Mouse (Mus musculus) liver, embryonic 11.5 days (tissue): ENCODE results near the gene Gnl1. TPM values are rescaled to one million over a fixed set of nuclear protein-coding genes. Genes with fewer than 3 reads are reported as not detected.
"Not testable (repeated sequence)": the region's sequence is repeated elsewhere in the genome, so short reads cannot be mapped to it uniquely, and the experiment has no call there.

ENCODE experiments used
- ATAC-seq: fragments of 200-750 bp; cut with Nextera tagmentation; replicated peaks from 2 replicates; pipeline ENCODE4 v1.8.0; 2017; ENCODE audit warnings: moderate number of reproducible peaks, mild to moderate bottlenecking, moderate TSS enrichment, moderate library complexity; ENCODE audit not compliant: low FRiP score
- DNase-seq: peaks from one replicate; pipeline ENCODE4 v3.0.0-alpha.2; 2017; ENCODE audit warnings: low spot score
- H3K27ac ChIP-seq: fragments of 300-500 bp; sonication (generic); 2 replicates; pipeline ENCODE4 v1.5.1; 2014; ENCODE audit warnings: mild to moderate bottlenecking, low read depth, low read length, control low read depth
- H3K27me3 ChIP-seq: fragments of 300-500 bp; sonication (generic); replicated peaks from 2 replicates; pipeline ENCODE4 v1.6.1; 2014; ENCODE audit warnings: low read length, mixed read lengths; ENCODE audit not compliant: control insufficient read depth, insufficient read depth
- H3K36me3 ChIP-seq: fragments of 300-500 bp; sonication (generic); 2 replicates; pipeline ENCODE4 v1.6.1; 2014; ENCODE audit warnings: mild to moderate bottlenecking, low read length, moderate library complexity, mixed read lengths; ENCODE audit not compliant: control insufficient read depth, insufficient read depth
- H3K4me1 ChIP-seq: fragments of 300-500 bp; sonication (generic); replicated peaks from 2 replicates; pipeline ENCODE4 v1.6.1; 2014; ENCODE audit warnings: low read length, mixed read lengths; ENCODE audit not compliant: control insufficient read depth, insufficient read depth
- H3K4me2 ChIP-seq: fragments of 300-500 bp; sonication (generic); 2 replicates; pipeline ENCODE4 v1.6.1; 2014; ENCODE audit warnings: mild to moderate bottlenecking, control low read depth, moderate library complexity
- H3K4me3 ChIP-seq: fragments of 300-500 bp; sonication (generic); 2 replicates; pipeline ENCODE4 v1.5.1; 2014; ENCODE audit warnings: low read depth, low read length, control low read depth
- H3K9ac ChIP-seq: fragments of 300-500 bp; sonication (generic); 2 replicates; pipeline ENCODE4 v1.6.1; 2014; ENCODE audit warnings: low read depth, low read length, control low read depth
- H3K9me3 ChIP-seq: fragments of 300-500 bp; sonication (generic); 2 replicates; pipeline ENCODE4 v1.6.1; 2016; ENCODE audit warnings: low read length, inconsistent platforms, mixed read lengths; ENCODE audit not compliant: control insufficient read depth
- WGBS: fragments of 180-500 bp; shearing (Covaris S2); extraction: QIAGEN DNeasy Blood & Tissue Kit; methylation state at CpG from one replicate; pipeline ENCODE4 v1.1.7; 2014; 5-methylcytosine and 5-hydroxymethylcytosine counted together
- polyA plus RNA-seq: library from polyadenylated mRNA; unstranded; fragments of >200 nt; fragmentation: Nextera tagmentation; extraction: Ambion mirVana; gene quantifications from 2 replicates; pipeline ENCODE4 v1.2.1, GENCODE M21; 2014

Gnl1 gene
- polyA plus RNA-seq, 1 experiment from 2014 or later, result 35.6 TPM

DNA sequence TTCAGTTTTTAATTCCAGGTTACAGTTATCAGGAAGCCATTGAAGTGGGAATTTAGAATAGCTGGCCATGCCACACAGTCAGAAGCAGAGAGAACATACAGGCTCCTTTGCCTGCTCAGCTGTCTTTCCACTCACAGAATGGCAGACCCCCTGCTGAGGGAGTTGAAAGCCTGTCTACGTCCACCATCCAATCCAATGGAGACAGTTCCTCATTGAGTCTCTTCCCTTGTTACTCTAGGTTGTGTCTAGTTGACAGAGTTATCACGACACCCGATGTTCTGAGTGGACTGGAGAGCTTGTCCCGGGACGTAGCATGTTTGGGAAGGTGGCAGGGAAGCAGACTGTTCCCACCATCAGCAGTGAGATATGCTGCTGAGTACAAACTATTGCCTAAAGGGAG is 45.5 kb downstream of the Gnl1 start:
- H3K9me3 ChIP-seq, result peaks cover 9% of the 10 kb centered on the region
- no peak overlapping the region for H3K27ac ChIP-seq
- WGBS, result 73% methylated on average over 5 of the region's 5 CpGs
- no peak overlapping the region for H3K4me3 ChIP-seq
- H3K9ac ChIP-seq, result no peak overlapping the region
- H3K36me3 ChIP-seq, result no peaks in the 10 kb centered on the region; the same call in 1 of the 2 replicates
- ATAC-seq, result no peak
- no peak for DNase-seq
- H3K4me1 ChIP-seq, result peaks cover 20% of the 10 kb centered on the region
- no peak overlapping the region for H3K4me2 ChIP-seq
- H3K27me3 ChIP-seq, result no peaks in the 10 kb centered on the region

- Histone ChIP-seq H3K27ac (no peak overlapping the region), H3K36me3 (no peaks in the 10 kb centered on the region), H3K27me3 (no peaks in the 10 kb centered on the region), H3K4me3 (no peak overlapping the region), H3K9ac (no peak overlapping the region), H3K9me3 (peaks cover 7% of the 10 kb centered on the region; the same call in 1 of the 2 replicates), H3K4me2 (no peak overlapping the region), H3K4me1 (peaks cover 16% of the 10 kb centered on the region)
- ATAC-seq (no peak), DNase-seq (no peak)
- WGBS, result 57% methylated on average over 4 of the region's 4 CpGs
Measured at GRCm38 (mm10) chr17:36025901-36026300, 46.2 kb downstream of the Gnl1 start.

DNA sequence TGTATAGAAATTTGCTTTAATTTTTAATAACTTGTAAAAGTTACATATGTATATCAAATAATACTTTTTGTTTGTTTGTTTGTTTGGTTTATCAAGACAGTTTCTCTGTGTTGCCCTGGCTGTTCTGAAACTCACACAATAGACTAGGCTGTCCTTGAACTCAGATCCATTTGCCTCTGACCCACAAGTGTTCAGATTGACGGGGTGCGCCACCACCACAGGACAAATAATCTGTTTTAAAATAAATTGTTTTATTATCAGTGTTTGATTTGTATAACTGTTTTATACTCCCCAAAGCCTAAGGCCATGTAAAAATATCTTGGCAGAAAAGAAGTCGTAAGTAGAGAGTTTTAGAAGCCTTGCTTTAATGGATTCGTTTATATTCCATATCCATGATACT is 48.0 kb downstream of the Gnl1 start:
- Histone ChIP-seq H3K4me1 (peaks cover 20% of the 10 kb centered on the region), H3K9ac (no peak overlapping the region), H3K27ac (no peak overlapping the region), H3K4me2 (no peak overlapping the region), H3K27me3 (no peaks in the 10 kb centered on the region), H3K36me3 (no peaks in the 10 kb centered on the region), H3K4me3 (no peak overlapping the region), H3K9me3 (peaks cover 4% of the 10 kb centered on the region; the same call in 1 of the 2 replicates)
- 87% methylated on average over 4 of the region's 4 CpGs for WGBS
- ATAC-seq (no peak), DNase-seq (no peak)

DNA sequence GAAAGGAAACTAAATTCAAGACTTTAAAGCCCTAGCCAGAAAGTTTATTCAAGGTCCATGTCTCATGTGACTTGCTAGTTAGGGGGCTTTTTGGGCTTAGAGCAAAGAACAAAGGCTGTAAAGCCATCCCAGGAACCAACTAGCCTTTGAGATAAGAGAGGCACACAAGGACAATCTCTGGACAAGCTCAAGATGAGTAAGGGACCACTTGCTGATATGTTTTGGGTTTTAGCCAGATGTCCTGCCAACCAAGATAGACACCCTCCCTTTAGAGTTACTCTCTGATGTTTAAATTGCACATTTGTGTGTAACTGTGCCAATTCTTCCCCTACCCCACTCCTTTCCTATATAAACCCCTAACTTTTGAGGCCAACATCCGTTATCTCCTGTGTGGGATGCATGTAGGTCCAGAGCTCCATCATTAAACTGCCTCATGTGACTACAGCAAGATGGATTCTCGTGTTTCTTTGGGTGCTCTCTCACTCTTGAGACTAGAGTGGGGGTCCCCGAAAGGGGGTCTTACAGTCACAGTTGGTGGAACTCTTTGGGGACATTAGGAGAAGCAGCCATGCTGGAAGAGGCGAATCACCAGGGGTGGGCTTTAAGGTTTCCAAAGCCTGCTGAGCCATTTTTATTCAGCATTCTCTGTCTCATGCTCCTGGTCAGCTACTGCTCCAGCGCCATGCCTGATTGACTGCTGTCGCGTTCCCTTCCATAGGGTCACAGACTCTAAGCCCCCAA is 49.4 kb downstream of the Gnl1 start:
- no peaks in the 10 kb centered on the region for H3K27me3 ChIP-seq
- 83% methylated on average over 7 of the region's 7 CpGs for WGBS
- no peak overlapping the region for H3K9ac ChIP-seq
- no peak overlapping the region for H3K4me3 ChIP-seq
- H3K4me2 ChIP-seq, result no peak overlapping the region
- H3K9me3 ChIP-seq, result peaks cover 4% of the 10 kb centered on the region; the same call in 1 of the 2 replicates
- H3K4me1 ChIP-seq, result peaks cover 12% of the 10 kb centered on the region
- DNase-seq (no peak), ATAC-seq (no peak)
- H3K36me3 ChIP-seq, result no peaks in the 10 kb centered on the region
- H3K27ac ChIP-seq, result no peak overlapping the region

DNA sequence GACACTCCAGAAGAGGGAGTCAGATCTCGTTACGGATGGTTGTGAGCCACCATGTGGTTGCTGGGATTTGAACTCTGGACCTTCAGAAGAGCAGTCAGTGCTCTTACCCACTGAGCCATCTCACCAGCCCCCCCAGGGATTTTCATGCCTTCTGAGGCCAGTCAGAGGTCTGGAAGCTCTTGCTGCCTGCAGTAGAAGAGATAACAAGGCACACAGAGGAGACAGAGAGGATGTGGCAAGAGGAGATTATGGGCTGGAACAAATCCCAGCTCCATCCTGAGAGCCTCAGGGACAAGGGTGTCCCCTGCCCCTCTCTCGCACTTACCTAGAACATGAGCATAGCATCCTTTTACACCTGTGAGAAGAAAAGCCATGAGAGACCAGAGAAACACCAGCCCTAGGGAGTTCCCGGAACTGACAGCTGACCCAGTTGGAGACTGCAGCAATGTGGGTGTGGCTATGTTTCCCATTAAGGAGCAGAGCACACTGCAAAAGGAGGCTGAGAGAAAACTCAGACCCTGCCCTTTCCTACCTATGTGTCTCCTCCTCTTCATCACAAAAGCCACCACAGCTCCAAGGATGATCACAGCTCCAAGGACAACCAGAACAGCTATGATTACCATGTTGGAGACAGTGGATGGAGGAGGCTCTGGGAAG is 50.5 kb downstream of the Gnl1 start:
- 60% methylated on average over 2 of the region's 4 CpGs for WGBS
- not testable (repeated sequence) for H3K36me3 ChIP-seq, H3K4me3 ChIP-seq, H3K4me2 ChIP-seq, DNase-seq, H3K9ac ChIP-seq, H3K4me1 ChIP-seq, H3K9me3 ChIP-seq, H3K27ac ChIP-seq, H3K27me3 ChIP-seq
- ATAC-seq, result peak; percentile 36; the same call in 1 of the 2 replicates

DNA sequence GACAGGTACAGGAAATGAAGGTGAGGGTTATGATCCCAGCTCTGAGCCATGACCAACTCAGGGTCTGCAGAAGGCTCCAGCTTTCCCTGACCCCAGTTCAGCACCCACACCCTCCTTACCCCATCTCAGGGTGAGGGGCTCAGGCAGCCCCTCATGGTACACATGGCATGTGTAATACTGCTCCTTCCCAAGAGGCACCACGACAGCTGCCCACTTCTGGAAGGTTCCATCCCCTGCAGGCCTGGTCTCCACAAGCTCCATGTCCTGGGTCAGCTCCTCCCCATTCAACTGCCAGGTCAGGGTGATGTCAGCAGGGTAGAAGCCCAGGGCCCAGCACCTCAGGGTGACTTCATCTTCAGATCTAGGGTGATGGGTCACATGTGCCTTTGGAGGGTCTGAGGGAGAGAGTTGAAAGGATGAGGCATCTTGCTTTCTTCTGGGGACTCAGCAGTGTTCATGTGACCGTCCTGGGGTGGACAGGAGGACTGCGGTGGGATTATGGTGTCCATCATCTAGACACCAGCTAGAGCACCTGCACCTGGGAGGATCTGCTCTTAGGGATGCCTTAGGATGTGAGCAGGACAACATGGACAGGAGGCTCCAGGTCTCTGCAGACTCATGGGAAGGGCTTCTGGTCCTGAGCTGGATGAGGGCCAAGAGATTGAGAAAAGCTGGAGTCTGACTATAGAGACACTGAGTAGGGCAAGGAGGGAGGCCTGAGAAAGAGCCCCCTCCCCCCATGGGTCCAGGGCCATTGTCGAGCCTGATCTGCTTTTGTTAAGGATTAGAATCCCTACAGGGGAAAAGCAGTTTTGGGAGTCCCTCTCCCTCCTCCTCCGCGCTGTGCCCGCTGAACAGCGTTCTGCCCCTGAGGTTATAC is 51.3 kb downstream of the Gnl1 start:
- not testable (repeated sequence) for H3K4me1 ChIP-seq, DNase-seq, H3K27me3 ChIP-seq, H3K9me3 ChIP-seq, H3K9ac ChIP-seq, H3K36me3 ChIP-seq, H3K27ac ChIP-seq, ATAC-seq
- peak overlapping the region; percentile 83 for H3K4me2 ChIP-seq
- 68% methylated on average over 8 of the region's 8 CpGs for WGBS
- peak overlapping the region; percentile 59 for H3K4me3 ChIP-seq

GRCm38 (mm10) chr17:36031583-36032331 is 52.1 kb downstream of the Gnl1 start:
- not testable (repeated sequence) for H3K9me3 ChIP-seq, H3K36me3 ChIP-seq, H3K4me1 ChIP-seq, H3K27ac ChIP-seq, H3K27me3 ChIP-seq
- peak overlapping the region; percentile 48 for H3K9ac ChIP-seq
- H3K4me3 ChIP-seq, result peak overlapping the region; percentile 59
- peak overlapping the region; percentile 83 for H3K4me2 ChIP-seq
- 4% methylated on average over 40 of the region's 40 CpGs for WGBS
- ATAC-seq (peak; percentile 39; the same call in 1 of the 2 replicates), DNase-seq (peak; percentile 47)

DNA sequence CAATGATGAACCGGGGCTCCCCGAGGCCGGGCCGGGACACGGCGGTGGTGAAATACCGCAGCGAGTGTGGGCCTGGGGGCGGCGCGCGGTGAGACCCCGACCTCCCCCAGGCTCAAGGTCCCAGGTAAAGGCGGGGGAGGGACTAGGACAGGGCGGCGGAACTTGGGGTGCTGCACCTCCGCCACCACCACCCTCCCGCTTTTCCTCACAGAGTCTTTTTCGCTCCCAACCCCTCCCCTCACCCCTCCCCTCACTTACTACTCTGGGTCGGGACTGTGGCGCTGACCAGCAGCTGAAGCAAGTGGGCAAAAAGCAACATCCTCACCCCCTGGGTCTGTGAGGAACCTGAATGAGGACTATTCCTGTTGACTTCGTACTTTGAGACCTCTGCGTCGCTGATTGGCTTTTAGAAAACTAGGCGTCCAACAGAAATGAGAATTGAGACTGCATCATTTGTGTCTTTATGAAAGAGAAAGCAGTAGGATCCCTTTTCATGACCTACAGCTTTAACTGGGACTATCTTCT is 52.8 kb downstream of the Gnl1 start, which contains the start of gene H2-T23:
H2-T23 (minus strand) TSS at position 505 of the 525 bp plus-strand sequence.
- Histone ChIP-seq H3K4me2 (peak within 1 kb of the TSS; percentile 83), H3K4me3 (peak within 1 kb of the TSS; percentile 59), H3K9ac (peak within 1 kb of the TSS; percentile 48)
- H3K36me3 ChIP-seq, H3K27ac ChIP-seq, H3K9me3 ChIP-seq, H3K4me1 ChIP-seq, H3K27me3 ChIP-seq: not testable (repeated sequence)
- WGBS, result under 1% methylated on average over 25 of the region's 25 CpGs
- DNase-seq (peak; percentile 56), ATAC-seq (peak; percentile 56)
